Mouse (Mus musculus): Measurements from ENCODE around the gene Ifitm10. TPM values are rescaled to one million over a fixed set of nuclear protein-coding genes. Genes with fewer than 3 reads are reported as not detected.

The Ifitm10 gene
- total and polyA plus RNA-seq, 2 experiments from 2014 or later = 3.9 to 4.0 TPM

DNA sequence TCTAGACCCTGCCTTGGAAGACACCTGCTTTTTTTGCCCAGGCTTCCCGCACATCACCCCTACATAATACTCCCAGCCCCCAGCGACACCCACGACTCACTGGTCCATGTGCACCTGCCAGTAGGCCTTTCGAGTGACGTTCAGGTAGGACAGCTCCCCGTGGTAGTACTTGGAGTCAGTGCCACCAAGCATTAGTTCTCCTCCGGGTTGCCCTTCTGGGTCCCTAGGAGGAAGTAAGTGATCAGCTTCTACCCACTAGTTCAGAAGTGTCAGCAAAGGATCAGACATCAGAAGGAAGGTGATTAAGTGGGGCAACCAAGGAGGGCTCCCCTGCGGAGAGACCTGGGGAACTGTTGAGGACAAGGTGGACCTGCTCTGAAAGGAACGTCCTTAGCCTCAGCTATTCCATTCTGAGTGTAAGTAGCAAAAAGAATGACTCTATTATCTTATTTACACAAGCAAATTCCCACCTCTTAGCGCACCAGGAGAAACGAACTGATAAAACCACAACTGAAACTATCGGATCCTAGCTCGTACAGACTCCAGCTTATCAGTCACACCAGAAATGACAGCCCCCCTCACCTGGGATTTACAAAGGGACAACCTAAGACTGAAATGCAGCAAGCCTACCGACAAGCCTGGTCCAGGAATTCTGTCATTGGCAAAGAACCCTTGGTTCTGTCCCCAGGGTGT, 3.8 kb upstream of the Ifitm10 start:
- H3K27me3 ChIP-seq (ENCODE audit: control insufficient read depth, insufficient read depth, low read length) = no peaks in the 10 kb centered on the region
- H3K9me3 ChIP-seq (replicated peaks; ENCODE audit: control insufficient read depth, low read length) = no peaks in the 10 kb centered on the region
- no peaks in the 10 kb centered on the region for H3K4me1 ChIP-seq (ENCODE audit: control insufficient read depth, insufficient read depth)
- H3K9ac ChIP-seq (replicated peaks; ENCODE audit: low read depth, low read length) = no peak overlapping the region
- ATAC-seq (ENCODE audit: insufficient read depth, low read depth) (no peak), DNase-seq (ENCODE audit: low spot score) (no peak)
- WGBS = 79% methylated on average over 14 of the region's 14 CpGs
- H3K27ac ChIP-seq (ENCODE audit: low read depth) = no peak overlapping the region
- H3K4me3 ChIP-seq (ENCODE audit: low read depth, low read length) = no peak overlapping the region
- peaks cover 67% of the 10 kb centered on the region for H3K36me3 ChIP-seq (replicated peaks; ENCODE audit: control insufficient read depth, insufficient read depth, low read length)
- H3K4me2 ChIP-seq (ENCODE audit: low read depth, low read length) = no peak overlapping the region
- TF ChIP-seq EP300 (IDR thresholded peaks at IDR 0.05; ENCODE audit: low read depth) = no peak
- TF ChIP-seq CTCF (IDR thresholded peaks at IDR 0.05; ENCODE audit: low read depth) = no peak

DNA sequence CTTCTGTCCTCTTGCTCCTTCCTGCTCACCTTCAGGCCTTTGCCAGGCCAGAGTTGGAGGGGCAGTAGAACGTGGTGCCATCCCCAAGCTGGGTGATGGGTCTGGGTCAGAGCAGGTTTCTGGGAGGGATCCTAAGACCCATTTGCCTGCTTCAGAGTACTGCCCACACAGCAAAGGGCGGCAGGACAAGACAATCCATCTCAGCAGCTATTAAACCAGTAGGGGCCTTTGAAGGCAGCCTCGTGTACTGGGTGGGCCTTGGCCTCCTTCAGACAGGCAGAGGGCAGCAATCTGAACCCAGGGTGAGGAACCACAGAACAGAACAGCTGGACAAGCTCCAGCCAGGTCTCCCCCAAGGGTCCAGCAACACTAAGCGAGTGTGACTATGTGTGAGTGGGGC, 2.5 kb upstream of the Ifitm10 start:
- 77% methylated on average over 4 of the region's 4 CpGs for WGBS
- H3K27me3 ChIP-seq (ENCODE audit: control insufficient read depth, insufficient read depth, low read length) = peaks cover 3% of the 10 kb centered on the region; the same call in 1 of the 2 replicates
- ATAC-seq (ENCODE audit: insufficient read depth, low read depth) = no peak
- TF ChIP-seq CTCF (IDR thresholded peaks at IDR 0.05; ENCODE audit: low read depth) = no peak
- no peak for TF ChIP-seq EP300 (IDR thresholded peaks at IDR 0.05; ENCODE audit: low read depth)
- H3K4me2 ChIP-seq (ENCODE audit: low read depth, low read length) = no peak overlapping the region
- H3K4me1 ChIP-seq (ENCODE audit: control insufficient read depth, insufficient read depth) = no peaks in the 10 kb centered on the region
- H3K4me3 ChIP-seq (ENCODE audit: low read depth, low read length) = no peak overlapping the region
- no peak for DNase-seq (ENCODE audit: low spot score)
- no peaks in the 10 kb centered on the region for H3K9me3 ChIP-seq (replicated peaks; ENCODE audit: control insufficient read depth, low read length)
- no peak overlapping the region for H3K9ac ChIP-seq (replicated peaks; ENCODE audit: low read depth, low read length)
- H3K27ac ChIP-seq (ENCODE audit: low read depth) = no peak overlapping the region
- H3K36me3 ChIP-seq (replicated peaks; ENCODE audit: control insufficient read depth, insufficient read depth, low read length) = peaks cover 55% of the 10 kb centered on the region

DNA sequence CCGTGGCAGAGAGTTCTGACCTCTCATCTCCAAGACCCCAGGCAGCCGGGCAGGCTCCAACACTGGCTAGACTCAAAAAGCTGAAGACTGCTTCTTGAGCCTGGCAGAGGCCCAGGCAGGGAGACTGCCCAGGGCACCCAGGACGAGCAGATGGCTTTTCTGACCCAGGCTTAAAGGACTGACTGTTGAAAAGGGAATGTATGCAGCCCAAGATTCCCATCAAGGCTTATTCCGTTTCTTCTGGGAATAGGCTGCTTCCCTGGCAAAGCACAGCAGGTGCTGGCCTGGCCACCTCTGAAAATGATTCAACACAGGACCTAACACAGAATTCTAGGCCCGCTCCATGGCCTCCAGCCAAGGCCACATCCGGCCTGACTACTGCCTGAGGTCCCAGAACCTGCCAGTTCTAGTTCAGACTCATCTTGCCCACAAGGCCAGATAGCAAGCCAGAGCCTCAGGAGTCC, 1.7 kb upstream of the Ifitm10 start:
- no peak overlapping the region for H3K4me3 ChIP-seq (ENCODE audit: low read depth, low read length)
- no peaks in the 10 kb centered on the region for H3K9me3 ChIP-seq (replicated peaks; ENCODE audit: control insufficient read depth, low read length)
- H3K36me3 ChIP-seq (replicated peaks; ENCODE audit: control insufficient read depth, insufficient read depth, low read length) = peaks cover 47% of the 10 kb centered on the region
- no peak overlapping the region for H3K9ac ChIP-seq (replicated peaks; ENCODE audit: low read depth, low read length)
- H3K27me3 ChIP-seq (ENCODE audit: control insufficient read depth, insufficient read depth, low read length) = peaks cover 10% of the 10 kb centered on the region; the same call in 1 of the 2 replicates
- H3K4me2 ChIP-seq (ENCODE audit: low read depth, low read length) = no peak overlapping the region
- no peaks in the 10 kb centered on the region for H3K4me1 ChIP-seq (ENCODE audit: control insufficient read depth, insufficient read depth)
- no peak for ATAC-seq (ENCODE audit: insufficient read depth, low read depth)
- 61% methylated on average over 6 of the region's 6 CpGs for WGBS
- H3K27ac ChIP-seq (ENCODE audit: low read depth) = 0 out of 2 replicates have a peak overlapping the region, but pooled peaks have one; percentile 17
- DNase-seq (ENCODE audit: low spot score) = no peak
- TF ChIP-seq CTCF (IDR thresholded peaks at IDR 0.05; ENCODE audit: low read depth) (no peak), EP300 (IDR thresholded peaks at IDR 0.05; ENCODE audit: low read depth) (no peak)

DNA sequence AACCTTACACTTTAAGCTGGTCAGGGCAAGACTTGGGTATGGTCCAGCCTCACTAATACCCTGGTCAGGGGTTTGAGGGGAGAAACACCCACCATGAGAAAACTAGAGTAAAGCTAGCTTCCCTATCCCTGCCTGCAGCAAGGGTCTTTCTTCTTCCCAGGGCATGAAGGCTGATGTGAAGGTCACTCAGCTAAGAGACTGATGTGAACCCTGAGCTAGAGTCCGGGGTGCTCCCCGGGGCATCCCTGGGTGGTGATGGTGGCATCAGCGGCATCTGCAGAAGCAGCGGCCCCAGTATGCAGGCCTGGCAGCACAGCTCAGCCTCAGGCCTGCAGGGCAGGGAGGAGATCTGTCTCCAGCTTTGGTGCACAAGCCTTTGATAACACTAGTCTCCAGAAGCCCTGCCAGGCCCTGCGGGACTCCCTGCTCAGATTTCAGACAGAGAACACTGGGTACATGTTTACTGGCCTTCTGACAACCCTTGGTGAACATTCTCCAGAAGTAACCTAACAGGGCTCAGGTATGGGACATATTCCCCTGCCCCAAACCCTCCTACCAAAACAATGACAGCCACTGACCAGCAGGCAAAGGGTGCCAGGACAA, 961 bp upstream of the Ifitm10 start:
- Histone ChIP-seq H3K27me3 (ENCODE audit: control insufficient read depth, insufficient read depth, low read length) (peaks cover 10% of the 10 kb centered on the region; the same call in 1 of the 2 replicates), H3K4me2 (ENCODE audit: low read depth, low read length) (no peak overlapping the region), H3K9ac (replicated peaks; ENCODE audit: low read depth, low read length) (no peak overlapping the region), H3K9me3 (replicated peaks; ENCODE audit: control insufficient read depth, low read length) (no peaks in the 10 kb centered on the region), H3K27ac (ENCODE audit: low read depth) (0 out of 2 replicates have a peak overlapping the region, but pooled peaks have one; percentile 17), H3K36me3 (replicated peaks; ENCODE audit: control insufficient read depth, insufficient read depth, low read length) (peaks cover 39% of the 10 kb centered on the region), H3K4me3 (ENCODE audit: low read depth, low read length) (no peak overlapping the region), H3K4me1 (ENCODE audit: control insufficient read depth, insufficient read depth) (no peaks in the 10 kb centered on the region)
- 70% methylated on average over 5 of the region's 5 CpGs for WGBS
- DNase-seq (ENCODE audit: low spot score) (no peak), ATAC-seq (ENCODE audit: insufficient read depth, low read depth) (no peak)
- no peak for TF ChIP-seq CTCF (IDR thresholded peaks at IDR 0.05; ENCODE audit: low read depth)
- no peak for TF ChIP-seq EP300 (IDR thresholded peaks at IDR 0.05; ENCODE audit: low read depth)

DNA sequence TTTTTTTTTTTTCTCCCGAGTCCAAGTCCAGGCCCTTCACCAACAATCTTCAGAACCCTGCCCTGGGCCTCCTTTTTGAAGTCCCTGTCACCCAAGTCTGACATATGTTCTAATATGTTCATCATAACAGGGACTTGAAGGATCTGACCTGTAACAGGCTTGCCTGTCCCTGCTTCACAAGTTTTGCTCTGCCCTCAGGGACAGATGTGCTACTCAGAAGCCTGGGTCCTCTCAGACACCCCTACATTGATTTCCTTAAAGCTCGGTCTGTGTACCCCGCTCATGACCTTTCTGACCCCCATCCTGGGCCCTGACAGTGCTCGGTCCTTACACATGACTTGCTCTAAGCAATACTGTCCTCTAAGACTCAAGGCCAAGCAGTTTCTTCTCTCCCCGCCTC, 514 bp downstream of the Ifitm10 start:
- no peak overlapping the region for H3K9ac ChIP-seq (replicated peaks; ENCODE audit: low read depth, low read length)
- ATAC-seq (ENCODE audit: insufficient read depth, low read depth) = no peak
- H3K4me1 ChIP-seq (ENCODE audit: control insufficient read depth, insufficient read depth) = no peaks in the 10 kb centered on the region
- H3K4me3 ChIP-seq (ENCODE audit: low read depth, low read length) = no peak overlapping the region
- peaks cover 24% of the 10 kb centered on the region for H3K36me3 ChIP-seq (replicated peaks; ENCODE audit: control insufficient read depth, insufficient read depth, low read length)
- no peaks in the 10 kb centered on the region for H3K9me3 ChIP-seq (replicated peaks; ENCODE audit: control insufficient read depth, low read length)
- DNase-seq (ENCODE audit: low spot score) = no peak
- TF ChIP-seq CTCF (IDR thresholded peaks at IDR 0.05; ENCODE audit: low read depth) (no peak), EP300 (IDR thresholded peaks at IDR 0.05; ENCODE audit: low read depth) (no peak)
- peaks cover 10% of the 10 kb centered on the region; the same call in 1 of the 2 replicates for H3K27me3 ChIP-seq (ENCODE audit: control insufficient read depth, insufficient read depth, low read length)
- H3K27ac ChIP-seq (ENCODE audit: low read depth) = no peak overlapping the region
- no peak overlapping the region for H3K4me2 ChIP-seq (ENCODE audit: low read depth, low read length)
- 87% methylated on average over 5 of the region's 5 CpGs for WGBS

Data from heart, postnatal 0 days (tissue).